Mouse (Mus musculus) spleen, adult 2 months (tissue): ENCODE data around the gene Ccdc153.

Experiments used
- CTCF ChIP-seq: fragments of 200-500 bp; IDR thresholded peaks from 2 replicates; pipeline ENCODE4 v1.5.1; 2011; ENCODE audit warnings: mild to moderate bottlenecking, inconsistent platforms; ENCODE audit not compliant: insufficient read depth, insufficient read length, insufficient replicate concordance; ENCODE audit errors: extremely low read depth
- POLR2A ChIP-seq: fragments of 200-500 bp; IDR thresholded peaks from 2 replicates; pipeline ENCODE4 v1.6.1; 2011; ENCODE audit warnings: low read depth, low read length, inconsistent platforms

GRCm38 (mm10) chr9:44192794-44193193 lies 47.7 kb upstream of the Ccdc153 start:
- no peak for TF ChIP-seq CTCF
- no peak for TF ChIP-seq POLR2A
